Mouse (Mus musculus) left cerebral cortex, adult 11 months (tissue): ENCODE measurements at regions not wholly inside any gene's neighbourhood (a gene's known extent, or its start where the extent isn't known, plus 50 kb on each side); places are given as distances from the start of the nearest gene placed in this dataset.

Experiments
- DNase-seq: peaks from one replicate; pipeline ENCODE4 v3.0.0; 2022; ENCODE audit warnings: low spot score

DNA sequence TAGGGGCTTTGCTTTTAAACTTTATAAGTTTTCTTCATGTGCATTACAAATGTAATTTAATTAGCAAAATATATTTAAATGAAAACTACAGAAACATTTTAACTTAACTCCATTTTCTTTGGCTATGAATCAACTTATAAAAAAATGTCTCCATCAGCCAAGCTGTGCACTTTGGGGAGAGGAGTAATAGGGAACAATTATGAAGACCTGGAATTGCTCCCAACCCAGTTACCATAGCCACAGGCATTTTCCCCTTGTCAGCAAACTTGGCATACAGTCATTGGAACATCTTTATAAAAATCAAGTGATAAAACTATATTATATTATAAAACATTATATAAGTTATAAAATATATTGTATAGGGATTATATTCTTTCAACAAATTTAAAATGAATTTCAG lies 65.0 kb downstream of the Atxn7l3b start:
- DNase-seq, result no peak

DNA sequence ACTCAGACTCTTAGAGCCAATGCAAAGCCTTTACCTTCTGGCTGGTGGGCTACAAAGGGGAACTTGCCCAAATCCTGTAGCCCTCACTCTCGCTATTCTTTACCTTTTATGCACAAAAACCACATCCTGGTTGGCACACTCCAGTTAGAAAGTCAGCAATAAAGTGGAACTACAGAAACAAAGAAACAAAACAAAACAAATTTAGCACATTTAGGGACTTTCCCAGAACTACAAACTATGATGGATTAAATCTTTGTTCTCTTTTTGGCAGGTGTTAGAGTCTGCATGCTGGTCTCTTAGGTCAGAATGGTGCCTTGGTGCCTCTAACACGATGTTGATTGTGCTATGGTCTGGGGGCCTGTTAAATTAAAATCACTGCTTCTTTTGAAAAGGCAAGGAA lies 65.4 kb downstream of the Atxn7l3b start:
- DNase-seq, result no peak

DNA sequence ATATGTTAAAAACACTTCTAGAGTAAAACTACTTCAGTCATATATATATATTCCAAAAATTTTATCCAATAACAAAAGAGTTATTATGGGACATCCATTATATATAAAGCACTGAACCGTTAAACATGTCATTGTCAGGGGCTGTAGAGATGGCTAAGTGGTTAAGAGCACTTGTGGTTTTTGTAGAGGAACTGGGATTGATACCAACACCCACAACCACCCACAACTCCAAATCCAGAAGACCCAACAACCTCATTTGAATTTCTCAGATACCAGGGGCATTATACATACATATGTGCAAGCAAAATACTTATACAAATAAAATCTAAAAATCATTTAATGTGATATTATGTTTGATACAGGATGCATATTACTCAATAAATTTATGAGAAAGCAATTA lies 76.8 kb downstream of the Atxn7l3b start:
- DNase-seq, result no peak

DNA sequence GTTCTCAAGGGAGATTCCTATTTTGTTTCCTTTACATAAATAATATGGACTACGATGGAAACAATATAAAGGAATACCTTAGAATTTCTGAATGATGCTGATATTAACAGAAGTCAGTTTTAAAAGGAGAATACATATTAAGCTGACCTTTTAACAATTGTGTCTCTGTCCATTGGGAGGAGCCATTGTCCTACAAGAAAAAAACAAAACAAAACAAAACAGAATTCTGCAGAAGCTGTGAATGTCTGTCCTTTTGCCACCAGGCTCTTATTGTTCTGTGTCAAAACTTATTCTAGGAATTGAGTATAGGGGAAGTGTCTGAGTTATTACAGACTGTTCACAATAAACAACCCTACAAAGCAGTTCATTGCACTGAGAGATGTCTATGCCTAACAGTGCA lies 82.6 kb downstream of the Atxn7l3b start:
- no peak for DNase-seq

DNA sequence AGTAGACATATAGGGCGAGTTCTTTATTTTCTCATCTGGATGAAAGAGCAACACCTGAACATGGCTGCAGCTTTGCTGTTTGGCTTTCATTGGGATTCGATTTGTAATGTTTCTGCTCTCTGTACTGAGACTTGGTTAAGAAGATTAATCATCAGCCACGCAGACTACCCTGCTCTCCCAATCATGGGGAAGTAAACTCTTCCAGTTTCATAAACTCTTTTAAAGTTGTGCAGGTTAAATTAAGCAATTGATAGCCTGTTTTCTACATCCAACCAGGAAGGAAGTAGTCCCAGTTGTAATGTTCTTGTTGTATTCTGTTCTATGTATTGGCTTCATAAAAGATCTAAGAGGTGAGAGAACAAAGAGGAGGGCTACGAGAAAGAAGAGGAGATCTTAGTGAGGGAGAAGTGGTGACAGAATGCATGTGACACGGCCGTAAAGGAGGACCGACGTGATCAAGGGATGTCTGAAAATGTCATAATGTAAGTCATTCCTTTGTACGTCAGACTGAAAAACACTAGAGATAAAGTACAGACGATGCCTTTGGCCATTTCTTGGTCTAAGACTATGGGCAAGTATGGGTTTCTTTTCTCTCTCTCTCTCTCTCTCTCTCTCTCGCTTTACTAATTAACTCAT lies 91.3 kb downstream of the Atxn7l3b start:
- no peak for DNase-seq

DNA sequence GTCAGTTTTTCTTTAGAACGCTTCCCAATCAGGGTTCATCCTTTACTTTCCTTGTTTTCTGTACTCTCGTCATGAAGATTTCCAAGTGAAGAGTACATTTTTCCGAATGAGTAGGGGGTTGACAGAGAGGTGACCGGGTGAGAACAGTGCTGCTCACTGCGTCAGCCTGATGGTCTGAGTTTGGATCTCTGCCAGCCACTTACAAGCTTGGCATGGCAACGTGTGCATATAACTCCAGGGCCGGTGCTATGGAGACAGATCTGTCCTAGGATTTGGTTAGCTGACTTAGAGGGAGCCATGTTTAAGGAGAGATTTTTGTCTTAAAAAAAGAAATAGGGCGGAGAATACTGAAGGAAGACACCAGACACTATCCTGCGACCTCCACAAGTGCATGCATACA lies 92.8 kb downstream of the Atxn7l3b start:
- no peak for DNase-seq

DNA sequence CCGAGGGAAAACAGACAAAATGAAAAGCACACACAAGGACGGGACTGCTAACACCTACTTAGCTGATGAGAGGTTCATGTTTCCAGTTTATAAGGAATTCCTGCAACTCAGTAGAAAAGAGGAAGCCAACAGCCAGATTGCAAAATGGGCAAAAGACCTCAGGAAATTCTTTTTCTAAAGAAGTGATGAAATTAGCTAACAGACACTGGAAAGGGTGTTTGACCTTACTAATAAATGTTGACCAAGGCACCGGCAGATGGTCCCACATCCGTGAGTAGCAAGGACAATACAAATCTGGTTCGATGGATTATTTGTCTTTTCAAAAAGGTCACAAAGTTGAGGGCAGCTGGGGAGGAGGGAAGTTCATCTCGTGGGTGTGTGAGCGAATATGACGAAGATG lies 93.3 kb downstream of the Atxn7l3b start:
- DNase-seq, result no peak

DNA sequence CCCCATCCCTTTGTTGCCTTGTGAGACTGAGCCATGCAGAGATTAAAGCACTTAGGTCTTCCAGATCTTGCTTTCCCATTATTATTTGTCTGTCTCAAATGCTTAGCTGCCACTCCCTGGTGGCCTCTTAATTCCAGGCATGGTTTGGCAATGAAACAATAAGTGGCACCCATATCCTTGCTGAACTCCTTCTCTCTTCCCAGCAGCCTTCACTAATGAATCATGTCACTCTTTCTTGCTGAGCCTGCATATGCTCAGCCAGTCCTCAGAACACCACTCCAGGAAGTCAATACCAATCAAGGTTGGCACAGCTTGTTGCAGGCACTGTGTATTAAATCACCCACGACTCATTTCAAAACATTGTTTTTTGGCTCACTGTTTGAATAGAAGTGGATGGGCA lies 118.6 kb downstream of the Atxn7l3b start:
- no peak for DNase-seq

DNA sequence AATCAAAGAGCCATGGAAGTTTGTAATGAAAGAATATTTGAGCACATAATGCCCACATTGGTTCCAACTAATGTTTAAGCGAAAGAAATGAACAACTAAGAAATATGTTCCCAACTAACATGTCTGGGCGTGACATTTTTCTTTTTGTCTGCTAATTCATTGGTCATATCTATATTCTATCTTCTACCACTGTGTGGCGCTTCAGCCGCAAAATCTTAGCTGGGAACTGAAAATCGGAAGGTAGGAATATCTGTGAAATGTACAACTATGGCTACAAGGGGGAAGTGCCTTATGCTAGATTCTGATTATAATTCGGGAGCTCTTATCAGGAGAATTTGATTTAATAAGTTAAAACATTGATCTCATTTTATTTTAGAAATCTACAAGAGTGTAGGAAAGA lies 125.2 kb downstream of the Atxn7l3b start:
- no peak for DNase-seq

DNA sequence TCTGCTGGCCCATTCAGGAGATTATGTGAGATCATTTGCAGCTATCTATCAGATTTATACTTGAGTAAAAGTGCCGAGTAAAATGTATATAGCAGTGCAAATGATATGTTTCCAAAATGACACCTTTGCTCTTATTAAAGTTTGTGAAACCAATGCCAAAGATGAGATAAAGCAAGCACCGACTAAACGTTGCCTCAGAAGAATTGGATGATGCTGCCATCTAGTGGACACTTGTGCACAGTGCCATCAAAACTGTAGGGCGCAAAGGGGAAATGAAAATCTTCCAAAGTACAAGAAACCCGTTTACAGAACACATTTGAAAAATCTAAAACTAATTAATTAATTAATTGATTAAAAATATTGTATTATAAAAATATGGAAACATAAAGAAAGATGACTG lies 127.2 kb downstream of the Atxn7l3b start:
- DNase-seq, result no peak

DNA sequence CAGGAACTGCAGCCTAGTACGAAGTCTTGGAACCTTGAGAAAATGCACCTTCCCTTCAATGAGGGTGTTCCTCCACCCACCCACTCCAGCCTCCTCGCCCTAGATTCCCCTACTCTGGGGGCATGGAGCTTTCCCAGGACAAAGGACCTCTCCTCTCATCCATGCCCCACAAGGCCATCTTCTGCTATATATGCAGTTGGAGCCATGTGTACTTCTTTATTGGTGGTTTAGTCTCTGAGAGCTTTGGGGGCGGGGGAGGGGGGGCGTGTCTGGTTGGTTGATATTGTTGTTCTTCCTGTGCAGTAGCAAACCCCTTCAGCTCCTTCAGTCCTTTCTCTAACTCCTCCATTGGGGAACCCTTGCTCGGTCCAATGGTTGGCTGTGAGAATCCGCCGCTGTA lies 130.2 kb downstream of the Atxn7l3b start:
- no peak for DNase-seq

DNA sequence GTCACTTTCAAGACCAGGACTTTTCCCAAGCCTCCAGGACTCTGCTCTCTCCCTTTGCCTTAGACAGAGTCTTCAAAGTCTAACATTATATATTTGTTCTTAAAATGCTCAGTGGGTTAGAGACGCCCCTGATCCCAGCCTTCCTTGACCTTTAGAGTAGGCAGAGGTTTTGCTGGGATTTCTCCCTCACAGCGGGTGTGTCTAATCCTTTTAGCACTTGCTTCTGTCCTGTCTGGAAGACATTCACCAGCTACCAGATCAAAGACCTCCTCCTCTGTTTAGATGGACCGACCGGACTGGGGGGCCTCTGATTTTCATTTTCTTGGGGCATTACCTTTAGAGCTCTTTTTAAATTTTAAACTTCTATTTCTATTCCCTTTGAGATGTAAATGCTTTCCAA lies 130.7 kb downstream of the Atxn7l3b start:
- no peak for DNase-seq

DNA sequence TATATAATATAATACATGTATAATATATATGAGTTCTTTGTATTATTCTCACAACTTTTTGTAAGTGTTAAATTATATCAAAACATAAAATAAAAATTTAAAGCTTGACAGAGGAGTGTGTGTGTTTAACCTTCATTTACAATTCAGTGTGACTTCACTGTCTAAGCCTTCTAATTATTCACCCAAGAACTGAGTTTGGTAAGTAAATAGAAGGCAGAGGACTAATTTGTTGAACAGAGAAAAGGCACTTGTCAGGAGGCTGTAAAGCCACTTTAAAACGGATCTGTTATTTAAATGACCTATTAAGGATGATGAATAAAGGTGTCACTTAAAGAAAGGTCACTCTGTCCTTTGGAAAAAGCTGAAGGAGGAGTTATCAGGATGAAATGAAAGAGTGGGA lies 132.9 kb downstream of the Atxn7l3b start:
- no peak for DNase-seq

DNA sequence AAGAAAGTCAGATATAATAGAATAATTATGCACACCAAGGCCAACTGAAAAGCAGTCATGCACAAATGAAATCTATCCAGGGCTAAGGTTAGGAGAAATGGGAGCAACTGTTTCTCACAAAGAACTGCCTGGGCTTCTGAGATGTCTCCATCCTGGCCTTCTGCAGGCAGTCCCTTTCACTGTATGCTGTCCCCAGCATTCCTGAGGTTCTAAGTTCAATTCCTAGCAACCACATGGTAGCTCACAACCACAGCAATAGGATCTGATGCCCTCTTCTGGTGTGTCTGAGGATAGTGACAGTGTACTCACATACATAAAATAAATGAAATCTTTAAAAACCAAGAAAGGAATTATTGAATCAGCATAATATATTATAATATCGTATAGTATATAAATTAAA lies 133.3 kb downstream of the Atxn7l3b start:
- DNase-seq, result no peak

DNA sequence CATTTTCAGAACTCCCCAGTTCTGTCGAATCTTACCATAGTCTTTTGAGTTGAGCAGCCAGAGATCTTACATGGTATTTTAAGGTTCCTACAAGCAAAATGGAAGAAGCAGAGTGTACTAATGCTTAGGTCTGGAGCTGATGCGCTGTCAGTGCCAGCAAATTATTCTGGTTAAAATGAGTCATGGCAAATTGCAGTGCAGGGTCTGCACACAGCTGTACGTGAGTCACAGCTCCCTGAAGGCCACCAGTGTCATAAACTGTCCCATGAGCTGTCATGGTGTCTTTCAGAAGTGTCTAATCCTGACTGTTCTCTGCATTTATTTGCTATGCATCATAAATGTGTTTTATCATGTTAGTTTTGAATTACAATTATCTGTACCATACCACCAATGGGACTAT lies 140.6 kb downstream of the Atxn7l3b start:
- no peak for DNase-seq

DNA sequence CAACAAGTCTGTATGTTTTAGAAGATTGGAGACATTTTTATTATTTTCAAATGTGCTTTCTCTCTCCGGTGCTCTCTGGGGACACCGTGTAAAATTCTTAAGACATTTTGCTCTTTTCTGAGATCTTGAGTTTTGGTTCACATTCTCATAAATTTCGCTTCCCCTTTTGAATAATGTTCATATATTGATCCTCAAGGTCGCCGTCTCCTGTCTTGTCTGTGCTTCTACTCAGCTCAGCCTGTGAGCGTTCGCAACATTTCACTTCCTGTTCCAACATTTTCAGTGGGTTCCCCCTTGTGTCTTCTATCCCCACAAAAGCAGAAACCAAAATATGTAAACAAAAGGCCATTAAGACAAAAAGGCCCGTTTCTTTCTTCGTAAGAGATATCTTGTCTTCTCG lies 154.5 kb downstream of the Atxn7l3b start:
- no peak for DNase-seq

DNA sequence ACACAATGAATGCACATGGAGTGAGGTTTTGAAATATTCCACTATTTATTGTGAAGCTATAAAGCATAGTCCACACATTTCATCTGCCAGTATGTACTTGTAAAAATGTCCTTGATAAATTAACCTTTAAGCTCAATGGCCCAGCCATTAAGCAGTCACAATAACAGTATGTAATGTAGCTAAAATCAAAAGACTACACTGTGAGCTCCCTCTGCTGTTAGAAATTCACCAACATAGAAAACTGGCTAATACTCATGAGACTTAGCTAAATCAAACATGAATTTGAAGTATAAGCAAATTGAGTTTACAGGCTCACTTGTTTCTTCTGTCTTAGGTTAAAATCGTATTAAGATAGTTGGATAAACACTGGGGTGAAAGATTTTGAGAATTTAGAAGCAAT lies 182.1 kb downstream of the Atxn7l3b start:
- peak; percentile 19 for DNase-seq

DNA sequence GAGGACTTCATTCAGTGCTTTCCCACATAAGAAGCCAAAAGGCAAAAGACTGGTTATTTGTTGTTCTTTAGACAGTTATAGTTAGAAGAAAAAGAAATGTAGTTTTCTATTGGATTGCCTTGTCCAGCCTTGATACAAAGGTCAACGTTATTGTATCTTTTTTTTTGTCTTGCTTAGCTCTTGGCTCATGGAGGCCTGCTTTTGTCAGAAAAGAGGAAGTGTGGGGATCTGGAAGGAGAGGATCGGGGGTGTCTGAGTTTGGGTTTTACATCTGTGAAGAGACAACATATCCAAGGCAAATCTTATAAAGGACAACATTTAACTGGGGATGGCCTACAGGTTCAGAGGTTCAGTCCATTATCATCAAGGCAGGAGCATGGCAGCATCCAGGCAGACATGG lies 185.3 kb downstream of the Atxn7l3b start:
- no peak for DNase-seq

DNA sequence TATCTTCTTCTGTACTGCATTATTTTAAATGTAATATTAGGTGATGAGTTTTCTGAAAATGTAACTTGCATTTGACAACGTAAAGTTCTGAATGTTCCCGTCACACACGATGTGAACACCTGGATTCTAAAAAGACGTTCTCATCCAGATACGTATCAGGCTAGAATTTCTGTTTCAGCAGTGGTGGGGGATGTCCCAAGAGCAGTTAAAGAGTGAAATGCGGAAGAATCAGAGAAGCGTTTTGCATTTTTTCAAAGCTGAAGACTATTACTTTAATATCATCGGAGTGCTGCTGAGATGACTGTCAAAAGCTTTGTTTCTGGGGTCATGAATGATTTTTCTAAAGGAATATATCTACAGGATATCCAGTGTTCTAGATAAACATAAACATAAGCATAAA lies 186.7 kb downstream of the Atxn7l3b start:
- DNase-seq, result no peak
